Mouse (Mus musculus) embryonic facial prominence, embryonic 13.5 days (tissue): ENCODE results near the gene Lmntd1. TPM values are rescaled to one million over a fixed set of nuclear protein-coding genes. Genes with fewer than 3 reads are reported as not detected.

Experiments
- ATAC-seq: fragments of 200-750 bp; cut with Nextera tagmentation; 2 replicates; pipeline ENCODE4 v1.8.0; 2017; ENCODE audit warnings: low read depth; ENCODE audit not compliant: insufficient number of reproducible peaks, insufficient read depth, low FRiP score, low TSS enrichment
- H3K27ac ChIP-seq: fragments of 300-500 bp; sonication (generic); 2 replicates; pipeline ENCODE4 v1.5.1; 2015; ENCODE audit warnings: moderate library complexity, mild to moderate bottlenecking, inconsistent platforms
- H3K27me3 ChIP-seq: fragments of 300-500 bp; sonication (generic); 2 replicates; pipeline ENCODE4 v1.6.1; 2015; ENCODE audit warnings: mild to moderate bottlenecking, inconsistent platforms
- H3K36me3 ChIP-seq: fragments of 300-500 bp; sonication (generic); 2 replicates; pipeline ENCODE4 v1.6.1; 2015; ENCODE audit warnings: mild to moderate bottlenecking, inconsistent platforms
- H3K4me1 ChIP-seq: fragments of 300-500 bp; sonication (generic); 2 replicates; pipeline ENCODE4 v1.6.1; 2015; ENCODE audit warnings: inconsistent platforms
- H3K4me2 ChIP-seq: fragments of 300-500 bp; sonication (generic); 2 replicates; pipeline ENCODE4 v1.6.1; 2015; ENCODE audit warnings: moderate library complexity, mild to moderate bottlenecking, inconsistent platforms
- H3K4me3 ChIP-seq: fragments of 300-500 bp; sonication (generic); 2 replicates; pipeline ENCODE4 v1.5.1; 2015; ENCODE audit warnings: mild to moderate bottlenecking, inconsistent platforms
- H3K9ac ChIP-seq: fragments of 300-500 bp; sonication (generic); 2 replicates; pipeline ENCODE4 v1.6.1; 2015; ENCODE audit warnings: mild to moderate bottlenecking, inconsistent platforms
- H3K9me3 ChIP-seq: fragments of 300-500 bp; sonication (generic); 2 replicates; pipeline ENCODE4 v1.6.1; 2016; ENCODE audit warnings: inconsistent platforms
- WGBS: fragments of 180-500 bp; shearing (Covaris S2); methylation state at CpG from one replicate; pipeline ENCODE4 v1.1.7; 2015; ENCODE audit warnings: mixed read lengths; 5-methylcytosine and 5-hydroxymethylcytosine counted together
- polyA plus RNA-seq: library from polyadenylated mRNA; unstranded; fragments of >200 nt; fragmentation: Nextera tagmentation; extraction: Ambion mirVana; gene quantifications from 2 replicates; pipeline ENCODE4 v1.2.1, GENCODE M21; 2015

The Lmntd1 gene
- polyA plus RNA-seq, 1 experiment from 2014 or later = 0.41 TPM

- H3K27me3 ChIP-seq = no peaks in the 10 kb centered on the region
- no peak overlapping the region for H3K9ac ChIP-seq
- H3K36me3 ChIP-seq = no peaks in the 10 kb centered on the region
- WGBS = 68% methylated on average over 3 of the region's 3 CpGs
- H3K4me1 ChIP-seq = peaks cover 12% of the 10 kb centered on the region
- no peaks in the 10 kb centered on the region for H3K9me3 ChIP-seq
- H3K4me2 ChIP-seq = no peak overlapping the region
- H3K27ac ChIP-seq = no peak overlapping the region
- no peak overlapping the region for H3K4me3 ChIP-seq
- ATAC-seq = no peak
Measured at GRCm38 (mm10) chr6:145579761-145580160, 34.4 kb downstream of the Lmntd1 start.

- Histone ChIP-seq H3K4me2 (no peak overlapping the region), H3K4me1 (peaks cover 12% of the 10 kb centered on the region), H3K27me3 (no peaks in the 10 kb centered on the region), H3K9me3 (no peaks in the 10 kb centered on the region), H3K9ac (no peak overlapping the region), H3K4me3 (no peak overlapping the region), H3K27ac (no peak overlapping the region), H3K36me3 (no peaks in the 10 kb centered on the region)
- no peak for ATAC-seq
- WGBS = 31% methylated on average over 10 of the region's 10 CpGs
Measured at GRCm38 (mm10) chr6:145578457-145579185, 35.5 kb downstream of the Lmntd1 start.

DNA sequence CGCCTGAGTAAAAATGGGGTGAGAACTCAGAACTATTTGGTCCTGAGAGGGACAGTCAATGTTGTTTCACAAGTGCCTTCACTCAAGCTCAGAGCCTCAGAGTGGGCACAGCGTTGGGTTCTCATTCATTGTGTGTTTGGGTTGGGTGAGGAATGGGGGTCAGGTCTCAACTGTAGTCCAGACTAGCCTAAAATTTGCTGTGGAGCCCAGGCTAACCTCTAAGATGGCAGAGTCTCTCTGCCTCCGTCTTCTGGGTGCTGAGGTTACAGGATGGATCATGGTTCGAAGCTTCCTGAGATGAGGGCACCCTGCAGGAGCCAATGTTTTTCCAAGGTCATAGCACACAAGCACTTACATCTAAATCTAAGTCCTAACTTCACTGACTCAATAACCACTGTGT lies 37.4 kb downstream of the Lmntd1 start:
- H3K9me3 ChIP-seq = no peaks in the 10 kb centered on the region
- no peaks in the 10 kb centered on the region for H3K27me3 ChIP-seq
- H3K4me2 ChIP-seq = no peak overlapping the region
- peaks cover 12% of the 10 kb centered on the region for H3K4me1 ChIP-seq
- H3K9ac ChIP-seq = no peak overlapping the region
- ATAC-seq = no peak
- H3K36me3 ChIP-seq = no peaks in the 10 kb centered on the region
- no peak overlapping the region for H3K4me3 ChIP-seq
- H3K27ac ChIP-seq = no peak overlapping the region
- 91% methylated on average over 4 of the region's 4 CpGs for whole genome bisulfite sequencing

DNA sequence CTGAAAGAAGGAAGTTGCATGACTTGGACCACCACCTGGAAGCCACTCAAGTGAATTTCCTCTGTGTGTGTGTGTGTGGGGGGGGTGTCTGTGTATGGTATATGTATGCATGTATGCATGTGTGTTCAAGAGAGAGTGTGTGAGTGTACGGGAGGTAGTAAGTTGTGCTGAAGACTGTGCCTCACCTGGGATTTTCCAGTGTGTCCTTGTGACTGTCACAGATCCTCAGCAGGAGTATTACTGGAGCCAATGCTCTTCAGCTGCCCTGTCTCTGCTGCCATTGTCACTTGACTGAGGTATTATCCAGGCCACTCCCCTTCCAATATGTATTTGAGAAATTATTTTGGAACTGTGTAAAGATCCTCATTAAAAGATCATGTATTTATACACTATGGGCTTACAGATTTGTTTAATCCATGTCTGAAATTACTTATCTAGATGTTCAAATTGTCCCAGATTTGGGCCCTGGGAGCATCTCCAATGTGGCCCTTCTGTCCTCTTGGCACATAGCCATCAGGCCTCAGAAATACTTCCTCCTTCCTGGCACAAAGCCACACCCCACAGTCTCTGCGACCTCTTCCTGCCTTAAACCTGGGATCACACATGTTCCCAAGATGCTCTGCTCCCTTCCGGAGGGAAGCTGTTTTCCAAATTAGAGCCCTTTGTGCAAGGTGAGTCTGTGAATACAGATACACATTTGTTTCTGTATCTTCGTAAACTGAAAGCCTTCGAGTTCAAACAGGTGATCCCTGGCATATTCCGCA lies 40.7 kb downstream of the Lmntd1 start:
- Histone ChIP-seq H3K4me1 (peaks cover 14% of the 10 kb centered on the region), H3K4me3 (no peak overlapping the region), H3K27me3 (no peaks in the 10 kb centered on the region), H3K27ac (no peak overlapping the region), H3K4me2 (no peak overlapping the region), H3K9me3 (no peaks in the 10 kb centered on the region), H3K36me3 (no peaks in the 10 kb centered on the region), H3K9ac (no peak overlapping the region)
- ATAC-seq = no peak
- WGBS = 77% methylated on average over 6 of the region's 6 CpGs

DNA sequence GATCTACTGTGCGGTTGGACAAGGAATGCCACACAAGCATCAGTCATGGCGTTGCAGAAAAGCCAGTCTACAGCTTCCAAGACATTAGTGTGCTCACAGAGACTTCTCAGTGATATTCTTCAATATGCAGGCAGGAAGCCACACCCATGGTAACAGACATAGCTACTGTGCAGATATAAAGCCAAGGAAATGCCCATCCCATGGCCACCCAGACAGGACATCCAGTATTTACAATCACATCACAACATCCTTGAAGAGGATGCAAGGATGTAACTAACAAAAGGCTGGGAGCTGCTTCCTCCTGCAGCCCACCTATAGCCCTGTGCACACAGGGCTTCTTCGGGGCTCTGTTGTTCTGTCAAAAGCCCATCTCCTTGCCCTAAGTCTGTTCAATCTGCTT lies 45.4 kb downstream of the Lmntd1 start:
- 75% methylated on average over 3 of the region's 3 CpGs for WGBS
- H3K27ac ChIP-seq = peak overlapping the region; percentile 28; the same call in 1 of the 2 replicates
- no peak for ATAC-seq
- H3K9ac ChIP-seq = no peak overlapping the region; the same call in 1 of the 2 replicates
- H3K9me3 ChIP-seq = no peaks in the 10 kb centered on the region
- H3K36me3 ChIP-seq = no peaks in the 10 kb centered on the region
- peaks cover 31% of the 10 kb centered on the region for H3K4me1 ChIP-seq
- no peak overlapping the region for H3K4me3 ChIP-seq
- no peak overlapping the region for H3K4me2 ChIP-seq
- no peaks in the 10 kb centered on the region for H3K27me3 ChIP-seq

- peaks cover 31% of the 10 kb centered on the region for H3K4me1 ChIP-seq
- WGBS = 89% methylated on average over 3 of the region's 3 CpGs
- no peaks in the 10 kb centered on the region for H3K9me3 ChIP-seq
- no peak overlapping the region for H3K4me2 ChIP-seq
- H3K27me3 ChIP-seq = no peaks in the 10 kb centered on the region
- no peak overlapping the region for H3K9ac ChIP-seq
- H3K27ac ChIP-seq = no peak overlapping the region
- H3K36me3 ChIP-seq = no peaks in the 10 kb centered on the region
- no peak overlapping the region for H3K4me3 ChIP-seq
- no peak for ATAC-seq
Measured at GRCm38 (mm10) chr6:145567832-145568231, 46.3 kb downstream of the Lmntd1 start.

DNA sequence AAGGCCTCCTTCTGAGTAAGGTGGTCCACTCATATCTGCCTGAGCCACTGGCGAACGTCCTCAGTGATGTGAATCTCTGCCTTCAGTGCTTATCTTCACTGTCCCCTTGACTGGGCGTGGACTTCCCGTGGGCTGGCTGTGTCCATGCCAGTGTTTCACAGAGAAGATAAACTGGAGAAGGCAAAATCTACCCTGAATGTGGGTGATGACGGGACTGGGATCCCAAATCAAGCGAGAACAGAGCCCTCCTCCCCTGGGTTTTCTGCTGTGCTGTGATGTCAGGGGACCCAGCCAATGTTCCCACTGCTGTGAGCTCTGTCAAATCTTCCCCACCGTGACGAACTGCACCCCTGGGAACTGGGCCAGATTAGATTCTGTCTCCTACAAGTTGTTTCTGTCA lies 46.8 kb downstream of the Lmntd1 start:
- ATAC-seq = no peak
- Histone ChIP-seq H3K9ac (no peak overlapping the region), H3K4me1 (peaks cover 31% of the 10 kb centered on the region), H3K27ac (no peak overlapping the region), H3K36me3 (no peaks in the 10 kb centered on the region), H3K4me3 (no peak overlapping the region), H3K9me3 (no peaks in the 10 kb centered on the region), H3K4me2 (no peak overlapping the region), H3K27me3 (no peaks in the 10 kb centered on the region)
- WGBS = 74% methylated on average over 8 of the region's 8 CpGs

GRCm38 (mm10) chr6:145565663-145566062 lies 48.5 kb downstream of the Lmntd1 start:
- Histone ChIP-seq H3K9ac (no peak overlapping the region), H3K4me2 (no peak overlapping the region), H3K36me3 (no peaks in the 10 kb centered on the region), H3K9me3 (no peaks in the 10 kb centered on the region), H3K4me3 (no peak overlapping the region), H3K27me3 (no peaks in the 10 kb centered on the region), H3K4me1 (peaks cover 31% of the 10 kb centered on the region), H3K27ac (no peak overlapping the region)
- no peak for ATAC-seq
- 92% methylated on average over 5 of the region's 5 CpGs for WGBS

GRCm38 (mm10) chr6:145564671-145565070 lies 49.4 kb downstream of the Lmntd1 start:
- ATAC-seq = no peak
- H3K27ac ChIP-seq = peak overlapping the region; percentile 72
- 14% methylated on average over 4 of the region's 4 CpGs for WGBS
- no peak overlapping the region for H3K9ac ChIP-seq
- H3K4me3 ChIP-seq = no peak overlapping the region
- H3K27me3 ChIP-seq = no peaks in the 10 kb centered on the region
- no peak overlapping the region for H3K4me2 ChIP-seq
- no peaks in the 10 kb centered on the region for H3K9me3 ChIP-seq
- H3K36me3 ChIP-seq = no peaks in the 10 kb centered on the region
- peaks cover 31% of the 10 kb centered on the region for H3K4me1 ChIP-seq

- WGBS = 74% methylated on average over 15 of the region's 15 CpGs
- no peak overlapping the region for H3K4me2 ChIP-seq
- no peak overlapping the region for H3K27ac ChIP-seq
- no peaks in the 10 kb centered on the region for H3K27me3 ChIP-seq
- no peak overlapping the region for H3K9ac ChIP-seq
- no peaks in the 10 kb centered on the region for H3K36me3 ChIP-seq
- H3K4me3 ChIP-seq = no peak overlapping the region
- no peak for ATAC-seq
- no peaks in the 10 kb centered on the region for H3K9me3 ChIP-seq
- H3K4me1 ChIP-seq = peaks cover 6% of the 10 kb centered on the region; the same call in 1 of the 2 replicates
Measured at GRCm38 (mm10) chr6:145557059-145557992, 56.8 kb downstream of the Lmntd1 start.

GRCm38 (mm10) chr6:145553226-145553625 lies 60.9 kb downstream of the Lmntd1 start:
- WGBS = 75% methylated on average over 7 of the region's 7 CpGs
- H3K9ac ChIP-seq = no peak overlapping the region
- H3K4me3 ChIP-seq = no peak overlapping the region
- no peaks in the 10 kb centered on the region for H3K9me3 ChIP-seq
- no peaks in the 10 kb centered on the region for H3K27me3 ChIP-seq
- H3K4me1 ChIP-seq = peaks cover 17% of the 10 kb centered on the region
- H3K4me2 ChIP-seq = no peak overlapping the region
- H3K27ac ChIP-seq = no peak overlapping the region
- ATAC-seq = no peak
- H3K36me3 ChIP-seq = no peaks in the 10 kb centered on the region
